Mouse (Mus musculus) embryonic facial prominence, embryonic 13.5 days (tissue): ENCODE results near the gene Resp18. TPM values are rescaled to one million over a fixed set of nuclear protein-coding genes. Genes with fewer than 3 reads are reported as not detected.

Experiments
- ATAC-seq: fragments of 200-750 bp; cut with Nextera tagmentation; 2 replicates; pipeline ENCODE4 v1.8.0; 2017; ENCODE audit warnings: low read depth; ENCODE audit not compliant: insufficient number of reproducible peaks, insufficient read depth, low FRiP score, low TSS enrichment
- H3K27ac ChIP-seq: fragments of 300-500 bp; sonication (generic); 2 replicates; pipeline ENCODE4 v1.5.1; 2015; ENCODE audit warnings: moderate library complexity, mild to moderate bottlenecking, inconsistent platforms
- H3K27me3 ChIP-seq: fragments of 300-500 bp; sonication (generic); 2 replicates; pipeline ENCODE4 v1.6.1; 2015; ENCODE audit warnings: mild to moderate bottlenecking, inconsistent platforms
- H3K36me3 ChIP-seq: fragments of 300-500 bp; sonication (generic); 2 replicates; pipeline ENCODE4 v1.6.1; 2015; ENCODE audit warnings: mild to moderate bottlenecking, inconsistent platforms
- H3K4me1 ChIP-seq: fragments of 300-500 bp; sonication (generic); 2 replicates; pipeline ENCODE4 v1.6.1; 2015; ENCODE audit warnings: inconsistent platforms
- H3K4me2 ChIP-seq: fragments of 300-500 bp; sonication (generic); 2 replicates; pipeline ENCODE4 v1.6.1; 2015; ENCODE audit warnings: moderate library complexity, mild to moderate bottlenecking, inconsistent platforms
- H3K4me3 ChIP-seq: fragments of 300-500 bp; sonication (generic); 2 replicates; pipeline ENCODE4 v1.5.1; 2015; ENCODE audit warnings: mild to moderate bottlenecking, inconsistent platforms
- H3K9ac ChIP-seq: fragments of 300-500 bp; sonication (generic); 2 replicates; pipeline ENCODE4 v1.6.1; 2015; ENCODE audit warnings: mild to moderate bottlenecking, inconsistent platforms
- H3K9me3 ChIP-seq: fragments of 300-500 bp; sonication (generic); 2 replicates; pipeline ENCODE4 v1.6.1; 2016; ENCODE audit warnings: inconsistent platforms
- WGBS: fragments of 180-500 bp; shearing (Covaris S2); methylation state at CpG from one replicate; pipeline ENCODE4 v1.1.7; 2015; ENCODE audit warnings: mixed read lengths; 5-methylcytosine and 5-hydroxymethylcytosine counted together
- polyA plus RNA-seq: library from polyadenylated mRNA; unstranded; fragments of >200 nt; fragmentation: Nextera tagmentation; extraction: Ambion mirVana; gene quantifications from 2 replicates; pipeline ENCODE4 v1.2.1, GENCODE M21; 2015

Gene Resp18
- polyA plus RNA-seq, 1 experiment from 2014 or later, result 2.1 TPM

DNA sequence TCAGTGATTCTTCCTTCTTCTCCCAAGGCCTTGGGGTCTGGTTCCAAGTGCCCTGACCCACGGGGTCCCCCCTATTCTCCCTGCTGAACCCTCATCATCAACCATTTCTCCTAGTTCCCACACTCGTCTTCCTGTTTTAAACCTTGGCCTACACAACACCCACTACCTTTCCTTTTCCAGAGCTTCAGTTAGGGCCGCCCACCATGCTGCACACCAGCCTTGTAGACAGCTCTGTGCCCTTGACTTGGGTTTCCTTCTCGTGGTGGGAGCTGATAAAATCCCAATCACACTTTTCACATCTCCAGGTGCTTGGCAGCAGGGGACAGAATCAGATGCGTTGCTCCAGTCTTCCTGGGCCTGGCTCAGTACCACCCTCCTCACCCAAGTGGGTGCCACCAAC, 16.1 kb upstream of the Resp18 start:
- Histone ChIP-seq H3K4me3 (no peak overlapping the region), H3K27me3 (no peaks in the 10 kb centered on the region), H3K4me2 (no peak overlapping the region), H3K27ac (no peak overlapping the region), H3K9me3 (no peaks in the 10 kb centered on the region), H3K9ac (no peak overlapping the region), H3K36me3 (no peaks in the 10 kb centered on the region), H3K4me1 (peaks cover 10% of the 10 kb centered on the region)
- 83% methylated on average over 5 of the region's 5 CpGs for WGBS
- ATAC-seq, result no peak

DNA sequence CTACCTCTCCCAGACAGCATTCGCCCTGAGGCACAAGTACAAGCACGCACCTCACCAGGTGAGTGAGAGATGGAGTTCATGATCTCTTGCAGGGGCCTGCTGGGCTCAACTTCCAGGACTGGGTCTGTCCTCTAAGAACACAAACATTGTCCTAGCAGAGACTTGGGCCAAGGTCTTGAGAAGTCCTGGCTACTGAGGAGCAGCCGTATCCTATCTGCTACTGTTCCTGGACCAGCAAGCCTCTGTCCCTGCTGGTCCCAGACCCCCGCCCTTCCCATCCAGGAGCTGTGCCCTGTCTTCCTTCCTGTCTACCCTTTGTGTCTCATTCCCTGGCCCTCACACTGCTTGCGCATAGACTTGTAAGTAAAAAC, 15.1 kb upstream of the Resp18 start:
- no peaks in the 10 kb centered on the region for H3K36me3 ChIP-seq
- no peak overlapping the region for H3K27ac ChIP-seq
- no peak for ATAC-seq
- no peak overlapping the region for H3K4me2 ChIP-seq
- H3K4me1 ChIP-seq, result peaks cover 10% of the 10 kb centered on the region
- 69% methylated on average over 5 of the region's 5 CpGs for WGBS
- no peaks in the 10 kb centered on the region for H3K9me3 ChIP-seq
- no peak overlapping the region for H3K4me3 ChIP-seq
- no peak overlapping the region for H3K9ac ChIP-seq
- H3K27me3 ChIP-seq, result no peaks in the 10 kb centered on the region

DNA sequence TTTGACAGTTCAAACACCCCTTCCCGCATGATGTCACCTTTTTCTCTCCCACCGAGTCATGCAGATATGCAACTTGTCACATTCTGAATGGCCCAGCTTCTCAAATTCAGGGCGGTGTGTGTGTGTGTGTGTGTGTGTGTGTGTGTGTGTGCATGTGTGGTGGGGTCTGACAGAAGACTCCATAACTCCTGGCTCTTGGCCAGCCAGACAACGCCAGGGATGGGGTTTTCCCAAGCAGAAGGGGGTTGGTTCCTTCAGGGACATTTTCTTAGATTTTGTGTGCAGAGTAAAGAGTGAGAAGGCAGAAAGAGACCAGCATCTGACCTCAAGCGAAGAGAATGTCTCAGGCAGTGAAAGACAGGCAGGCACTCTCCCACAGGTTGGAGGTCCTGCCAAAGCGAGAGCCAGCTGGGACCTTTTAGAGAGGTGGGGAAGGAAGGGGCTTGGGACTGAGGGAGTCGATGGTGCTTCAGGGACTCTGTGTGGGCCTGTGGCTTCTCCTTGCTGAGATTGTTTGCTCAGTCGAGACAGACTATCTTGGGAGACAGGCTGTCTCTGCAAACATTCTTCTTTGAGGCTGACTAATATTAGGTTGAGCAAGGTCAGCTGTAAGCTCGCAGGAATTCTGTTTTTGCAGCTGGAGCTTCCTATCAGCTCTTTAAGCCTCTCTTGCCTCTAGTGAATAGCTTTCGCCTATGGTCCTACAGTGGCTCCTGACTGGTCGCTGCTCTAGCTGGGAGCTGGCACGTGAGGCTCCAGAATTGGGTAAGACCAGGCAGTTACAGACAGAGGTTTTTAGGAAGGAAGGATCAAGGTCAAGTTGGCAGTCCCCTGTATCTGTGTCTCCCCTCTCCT, 14.5 kb upstream of the Resp18 start:
- H3K27ac ChIP-seq, result no peak overlapping the region
- H3K4me2 ChIP-seq, result no peak overlapping the region
- peaks cover 10% of the 10 kb centered on the region for H3K4me1 ChIP-seq
- no peak overlapping the region for H3K9ac ChIP-seq
- no peak overlapping the region for H3K4me3 ChIP-seq
- H3K9me3 ChIP-seq, result no peaks in the 10 kb centered on the region
- 45% methylated on average over 12 of the region's 12 CpGs for whole genome bisulfite sequencing
- ATAC-seq, result no peak
- no peaks in the 10 kb centered on the region for H3K27me3 ChIP-seq
- no peaks in the 10 kb centered on the region for H3K36me3 ChIP-seq

DNA sequence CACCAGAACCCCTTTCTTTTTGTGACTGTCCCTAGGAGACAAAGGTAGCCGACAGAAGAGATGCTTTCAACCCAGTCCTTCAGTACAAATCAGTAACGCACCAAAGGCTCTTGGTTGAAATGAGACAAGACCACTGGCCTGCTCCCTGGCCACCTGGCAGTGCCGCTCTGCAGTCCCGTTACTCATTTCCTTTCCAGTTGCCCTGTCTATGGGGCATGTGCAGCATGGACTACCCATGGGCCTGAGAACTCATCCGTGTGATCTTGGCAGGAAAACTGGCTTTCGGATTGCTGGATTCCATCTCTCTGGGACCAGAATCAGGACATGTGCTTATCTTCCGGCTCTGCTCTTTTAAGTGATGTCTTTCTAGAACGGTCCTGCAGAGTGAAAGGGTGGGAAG, 13.1 kb upstream of the Resp18 start:
- peaks cover 10% of the 10 kb centered on the region for H3K4me1 ChIP-seq
- no peaks in the 10 kb centered on the region for H3K36me3 ChIP-seq
- H3K27ac ChIP-seq, result no peak overlapping the region
- 86% methylated on average over 8 of the region's 8 CpGs for WGBS
- ATAC-seq, result no peak
- H3K4me3 ChIP-seq, result no peak overlapping the region
- no peaks in the 10 kb centered on the region for H3K27me3 ChIP-seq
- no peak overlapping the region for H3K4me2 ChIP-seq
- no peaks in the 10 kb centered on the region for H3K9me3 ChIP-seq
- no peak overlapping the region for H3K9ac ChIP-seq

DNA sequence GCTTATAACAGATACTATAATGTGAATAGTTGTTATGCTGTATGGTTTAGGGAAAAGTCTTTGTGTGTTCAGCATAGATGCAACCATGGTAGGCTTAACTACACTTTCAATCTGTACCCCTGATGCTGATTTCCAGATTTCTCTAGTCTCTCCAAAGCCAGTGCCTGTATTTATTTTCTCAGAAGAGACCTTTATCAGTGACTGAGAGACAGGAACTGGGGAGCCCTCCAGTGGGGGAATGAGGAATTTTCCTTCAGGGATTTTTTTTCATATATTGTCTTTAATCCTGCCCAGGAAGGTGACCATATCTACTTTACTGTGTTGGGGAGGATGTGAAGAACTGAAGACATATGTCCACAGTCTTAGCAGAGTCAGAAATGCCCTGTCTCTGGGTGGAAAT, 12.4 kb upstream of the Resp18 start:
- Histone ChIP-seq H3K4me1 (peaks cover 10% of the 10 kb centered on the region), H3K27ac (no peak overlapping the region), H3K36me3 (no peaks in the 10 kb centered on the region), H3K4me2 (no peak overlapping the region), H3K9me3 (no peaks in the 10 kb centered on the region), H3K4me3 (no peak overlapping the region), H3K27me3 (no peaks in the 10 kb centered on the region), H3K9ac (no peak overlapping the region)
- ATAC-seq, result no peak

DNA sequence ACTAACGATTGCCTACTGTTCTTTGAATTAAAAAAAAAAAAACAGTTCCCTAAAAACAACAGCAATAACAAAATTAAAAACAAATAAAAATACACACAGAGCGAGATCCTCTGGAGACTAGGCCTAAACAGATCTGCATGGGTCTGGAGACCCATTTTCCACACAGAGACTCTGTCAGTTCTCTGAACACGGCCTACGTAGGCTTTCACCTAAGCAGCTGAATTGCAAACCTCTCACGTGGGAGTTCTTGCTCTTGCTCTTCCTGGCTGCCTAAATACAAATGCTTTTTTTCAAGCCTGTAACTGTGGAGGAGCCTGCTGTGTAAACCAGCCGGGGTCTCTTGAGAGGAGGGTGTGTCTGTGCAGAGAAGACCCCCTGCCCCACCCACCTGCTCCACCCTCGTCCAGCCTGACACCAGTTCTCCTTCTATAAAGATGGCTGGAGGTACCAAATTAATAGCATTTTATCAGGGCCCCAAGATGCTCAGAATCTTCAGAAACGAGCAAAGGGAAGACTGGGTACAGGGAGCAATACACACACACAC, 11.7 kb upstream of the Resp18 start:
- no peak overlapping the region for H3K4me3 ChIP-seq
- no peaks in the 10 kb centered on the region for H3K27me3 ChIP-seq
- H3K36me3 ChIP-seq, result no peaks in the 10 kb centered on the region
- peaks cover 10% of the 10 kb centered on the region for H3K4me1 ChIP-seq
- H3K9ac ChIP-seq, result no peak overlapping the region
- 57% methylated on average over 8 of the region's 8 CpGs for WGBS
- H3K27ac ChIP-seq, result no peak overlapping the region
- no peaks in the 10 kb centered on the region for H3K9me3 ChIP-seq
- ATAC-seq, result no peak
- no peak overlapping the region for H3K4me2 ChIP-seq

DNA sequence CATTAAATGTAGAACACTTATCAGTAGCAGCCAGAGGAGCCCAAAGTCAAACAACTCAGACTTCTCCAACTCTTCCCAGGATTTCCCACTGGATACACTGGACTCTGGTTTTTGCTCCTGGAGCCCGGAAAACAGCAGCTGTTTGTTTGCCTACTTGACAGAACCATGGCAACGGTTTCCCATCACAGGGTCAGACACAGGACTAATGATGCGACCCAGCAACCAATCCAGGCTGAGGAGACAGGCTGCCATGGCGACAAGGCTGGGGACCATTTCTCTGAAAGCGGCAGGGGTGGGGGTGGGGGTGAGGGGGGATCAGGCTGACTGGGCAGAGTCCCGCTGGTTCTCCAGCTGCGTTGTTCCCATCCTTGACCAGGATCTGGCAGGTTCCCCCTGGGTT, 11.2 kb upstream of the Resp18 start:
- H3K36me3 ChIP-seq, result no peaks in the 10 kb centered on the region
- no peaks in the 10 kb centered on the region for H3K27me3 ChIP-seq
- H3K27ac ChIP-seq, result no peak overlapping the region
- no peak overlapping the region for H3K9ac ChIP-seq
- H3K4me1 ChIP-seq, result peaks cover 10% of the 10 kb centered on the region
- no peak overlapping the region for H3K4me3 ChIP-seq
- 11% methylated on average over 7 of the region's 7 CpGs for WGBS
- no peak for ATAC-seq
- no peak overlapping the region for H3K4me2 ChIP-seq
- H3K9me3 ChIP-seq, result no peaks in the 10 kb centered on the region

DNA sequence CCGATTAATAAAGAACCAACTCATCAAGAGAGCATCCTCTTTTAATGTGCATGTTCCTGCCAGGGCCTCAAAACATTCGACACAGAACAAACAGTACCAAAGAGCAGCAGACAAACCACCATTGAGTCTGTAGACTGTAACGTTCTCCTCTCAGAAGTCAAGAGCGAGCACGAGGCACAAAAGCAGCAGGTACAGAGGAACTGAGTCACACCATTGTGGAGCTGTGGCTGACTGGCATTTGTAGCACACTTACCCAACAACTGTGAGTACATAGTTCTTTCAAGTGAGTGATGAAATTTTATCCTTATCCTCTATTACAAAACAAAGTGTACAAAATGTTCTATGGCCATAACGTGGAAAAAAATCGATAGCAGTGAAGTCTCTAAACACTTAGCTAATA, 6.7 kb upstream of the Resp18 start:
- no peak for ATAC-seq
- no peak overlapping the region for H3K9ac ChIP-seq
- H3K4me3 ChIP-seq, result no peak overlapping the region
- no peaks in the 10 kb centered on the region for H3K9me3 ChIP-seq
- H3K36me3 ChIP-seq, result no peaks in the 10 kb centered on the region
- no peak overlapping the region for H3K4me2 ChIP-seq
- no peak overlapping the region for H3K27ac ChIP-seq
- H3K4me1 ChIP-seq, result no peaks in the 10 kb centered on the region
- 85% methylated on average over 7 of the region's 7 CpGs for WGBS
- 0 out of 2 replicates have a peak, but pooled peaks cover 5% of the 10 kb centered on the region for H3K27me3 ChIP-seq

DNA sequence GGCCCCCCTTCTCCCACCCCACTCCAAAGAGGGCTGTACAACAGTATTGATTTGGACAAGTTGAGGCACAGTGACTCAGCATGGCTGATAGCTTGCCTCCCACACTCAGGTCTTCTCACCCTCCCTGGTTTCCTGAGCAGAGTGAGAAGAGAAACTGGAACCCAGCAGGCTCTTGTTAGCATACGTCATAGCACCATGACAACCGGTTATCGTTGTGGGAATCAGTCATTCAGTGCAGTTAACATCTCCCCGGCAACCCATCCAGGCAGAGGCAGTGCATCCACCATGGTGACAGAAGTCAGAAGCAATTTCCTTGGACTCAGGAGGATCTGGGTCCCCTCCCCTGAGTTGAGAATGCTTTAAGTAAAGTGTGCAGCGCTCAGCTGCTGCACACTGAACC, 4.8 kb upstream of the Resp18 start:
- 76% methylated on average over 5 of the region's 5 CpGs for WGBS
- no peak overlapping the region for H3K27ac ChIP-seq
- H3K27me3 ChIP-seq, result peaks cover 20% of the 10 kb centered on the region
- no peak overlapping the region for H3K9ac ChIP-seq
- H3K4me3 ChIP-seq, result no peak overlapping the region
- no peaks in the 10 kb centered on the region for H3K36me3 ChIP-seq
- no peak for ATAC-seq
- no peaks in the 10 kb centered on the region for H3K4me1 ChIP-seq
- no peak overlapping the region for H3K4me2 ChIP-seq
- H3K9me3 ChIP-seq, result no peaks in the 10 kb centered on the region

DNA sequence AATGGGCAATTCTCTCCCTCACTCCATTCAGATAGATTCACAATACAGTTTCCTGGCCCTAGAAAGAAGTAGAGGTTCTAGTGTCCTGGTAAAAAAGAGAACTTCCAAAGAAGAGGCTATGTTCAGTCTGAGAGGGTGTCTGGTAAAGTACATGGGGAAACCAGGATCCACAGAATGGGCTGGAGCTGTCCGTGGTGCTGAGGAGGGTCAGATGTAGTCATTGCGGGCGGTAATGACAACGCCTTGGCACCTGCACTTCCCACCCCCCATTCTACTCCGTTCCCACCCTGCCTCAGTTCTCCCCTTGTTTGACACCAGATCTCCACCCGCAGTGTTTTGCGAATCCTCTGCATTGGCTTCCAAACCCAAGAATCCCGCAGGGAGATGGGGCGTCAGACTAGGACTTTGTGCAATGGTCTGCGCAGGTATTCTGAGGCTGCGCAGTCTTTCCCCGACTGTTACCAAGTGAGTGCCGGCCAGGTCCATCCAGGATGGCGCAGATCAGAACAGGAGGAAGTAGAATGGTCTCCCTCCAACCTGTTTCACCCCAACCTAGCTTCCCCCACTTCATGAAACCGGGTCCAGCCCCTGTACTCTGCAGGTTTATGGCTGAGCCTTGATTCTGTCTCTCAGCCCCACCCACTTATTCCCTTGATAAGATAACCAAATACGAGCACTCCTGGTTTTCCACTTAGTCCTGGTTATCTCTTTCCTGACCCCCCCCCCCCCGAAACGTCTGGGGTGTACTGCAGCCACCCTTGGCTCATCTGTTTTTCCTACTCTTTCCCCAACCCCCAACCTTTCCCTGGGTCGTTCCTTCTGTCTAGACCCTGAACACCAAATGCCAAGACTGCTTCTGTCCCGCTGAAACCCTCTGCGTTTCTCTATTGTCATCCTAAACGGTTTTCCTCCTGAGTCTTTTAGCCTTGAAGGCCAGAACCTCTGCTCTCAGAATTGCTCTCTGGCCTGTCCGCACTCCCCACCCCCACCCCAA, 723 bp downstream of the Resp18 start:
- WGBS, result 4% methylated on average over 23 of the region's 23 CpGs
- Histone ChIP-seq H3K36me3 (no peaks in the 10 kb centered on the region), H3K27me3 (peaks cover 48% of the 10 kb centered on the region), H3K9me3 (no peaks in the 10 kb centered on the region), H3K4me1 (no peaks in the 10 kb centered on the region), H3K27ac (no peak overlapping the region), H3K9ac (no peak overlapping the region), H3K4me2 (no peak overlapping the region), H3K4me3 (no peak overlapping the region)
- no peak for ATAC-seq

DNA sequence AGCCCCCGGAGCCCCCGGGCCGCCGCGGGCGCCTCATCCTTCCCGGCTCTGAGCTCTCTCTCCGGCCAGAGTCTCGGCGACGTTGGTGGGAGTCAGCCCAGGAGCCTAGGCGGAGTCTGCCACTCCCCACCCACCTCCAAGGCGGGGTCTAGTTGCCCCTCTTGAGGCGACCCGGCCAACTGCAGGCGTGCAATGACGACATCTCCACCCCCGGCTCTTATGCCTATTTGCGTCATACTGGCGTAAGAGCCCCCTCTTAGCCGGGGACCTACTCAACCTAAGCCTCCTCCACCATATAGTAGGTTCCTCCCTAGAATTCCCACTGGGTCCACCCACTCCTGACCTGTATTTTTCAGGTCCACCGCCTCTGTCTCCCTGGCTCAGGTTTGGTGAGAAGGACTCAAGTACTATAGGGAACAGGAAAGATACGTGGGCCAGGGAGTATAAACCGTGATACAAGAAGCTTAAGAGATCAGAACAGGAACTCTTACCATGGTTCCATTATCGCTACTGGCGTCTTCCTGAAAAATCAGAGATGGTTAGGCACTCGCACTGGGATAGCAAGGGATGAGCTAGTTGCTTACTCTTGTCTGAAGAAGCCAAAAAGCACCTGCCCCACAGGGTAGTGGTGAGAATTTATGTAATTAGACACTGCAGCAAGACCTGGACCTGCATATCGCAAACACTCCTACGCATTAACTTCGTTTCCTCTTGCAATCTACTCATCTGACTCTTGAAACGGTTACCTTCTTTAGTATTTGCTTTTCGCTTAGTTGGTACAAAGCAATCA, 13.9 kb downstream of the Resp18 start, which contains the start of gene Ptprn:
TSS of gene Ptprn (minus strand) at position 412 of the 790 bp plus-strand sequence.
- H3K27me3 ChIP-seq, result peaks cover 60% of the 10 kb centered on the region
- no peak within 1 kb of the TSS for H3K9ac ChIP-seq
- H3K4me2 ChIP-seq, result peak within 1 kb of the TSS; percentile 32; the same call in 1 of the 2 replicates
- H3K36me3 ChIP-seq, result no peaks in the 10 kb centered on the region
- peak within 1 kb of the TSS; percentile 13; the same call in 1 of the 2 replicates for H3K4me3 ChIP-seq
- H3K9me3 ChIP-seq, result no peaks in the 10 kb centered on the region
- H3K4me1 ChIP-seq, result no peaks in the 10 kb centered on the region
- no peak for ATAC-seq
- 12% methylated on average over 32 of the region's 32 CpGs for WGBS
- H3K27ac ChIP-seq, result no peak within 1 kb of the TSS
